Mouse (Mus musculus): Measurements from ENCODE around the gene Casz1.

Gene Casz1

GRCm38 (mm10) chr4:148816556-148816955 is 12.3 kb downstream of the Casz1 start:
- CTCF ChIA-PET: interaction anchor here in 2 of 4 experiments (0.8 to 0.9 kb wide), 2 partner anchors 84 to 112 kb away, joined by 3 to 4 read pairs; no protein-coding TSS in a partner anchor
- POLR2A ChIA-PET: interaction anchor here in 2 of 4 experiments (0.6 to 1.8 kb wide), 7 partner anchors 8 to 46 kb away, joined by 3 to 5 read pairs (median 3); no protein-coding TSS in a partner anchor

GRCm38 (mm10) chr4:148818161-148818560 is 13.9 kb downstream of the Casz1 start:
- POLR2A ChIA-PET: no interaction called here
- CTCF ChIA-PET: no interaction called here

GRCm38 (mm10) chr4:148820171-148820570 is 15.9 kb downstream of the Casz1 start:
- ChIA-PET POLR2A (interaction anchor here in 2 of 4 experiments (0.6 to 2.3 kb wide), 10 partner anchors 9 to 101 kb away, joined by 3 to 7 read pairs (median 3); no protein-coding TSS in a partner anchor), CTCF (interaction anchor here in 2 of 4 experiments (0.6 to 1.4 kb wide), 5 partner anchors 8 to 197 kb away, joined by 3 to 4 read pairs (median 3); no protein-coding TSS in a partner anchor)

GRCm38 (mm10) chr4:148823281-148823680 is 19.1 kb downstream of the Casz1 start:
- CTCF ChIA-PET: no interaction called here
- POLR2A ChIA-PET: interaction anchor here (0.6 to 1.6 kb wide), 5 partner anchors 11 to 173 kb away, joined by 3 to 7 read pairs (median 4); no protein-coding TSS in a partner anchor

- POLR2A ChIA-PET: interaction anchor here in 1 of 4 experiments (0.6 to 1.1 kb wide), 2 partner anchors 216 to 462 kb away, joined by 4 to 8 read pairs; no protein-coding TSS in a partner anchor
- CTCF ChIA-PET: no interaction called here
Measured at GRCm38 (mm10) chr4:148830350-148830749, 26.1 kb downstream of the Casz1 start.

GRCm38 (mm10) chr4:148833245-148833990 is 29.2 kb downstream of the Casz1 start:
- ChIA-PET CTCF (interaction anchor here in 1 of 4 experiments (0.5 kb wide), 1 partner anchor 26 kb away, joined by 6 read pairs; no protein-coding TSS in a partner anchor), POLR2A (no interaction called here)

GRCm38 (mm10) chr4:148836391-148836790 is 32.2 kb downstream of the Casz1 start:
- ChIA-PET POLR2A (interaction anchor here in 2 of 4 experiments (0.6 to 0.7 kb wide), 4 partner anchors 10 to 330 kb away, joined by 3 to 4 read pairs (median 3); partner anchors contain the start of gene Pgd (in 1 of the 2)), CTCF (no interaction called here)

- ChIA-PET CTCF (no interaction called here), POLR2A (interaction anchor here in 2 of 4 experiments (0.6 to 0.7 kb wide), 3 partner anchors 20 to 329 kb away, joined by 3 to 4 read pairs (median 3); partner anchors contain the start of gene Pgd (in 1 of the 2))
Measured at GRCm38 (mm10) chr4:148837046-148837445, 32.8 kb downstream of the Casz1 start.

- POLR2A ChIA-PET: interaction anchor here in 2 of 4 experiments (0.5 to 0.9 kb wide), 3 partner anchors 17 to 226 kb away, joined by 3 to 5 read pairs (median 4); no protein-coding TSS in a partner anchor
- CTCF ChIA-PET: no interaction called here
Measured at GRCm38 (mm10) chr4:148837644-148838043, 33.4 kb downstream of the Casz1 start.

GRCm38 (mm10) chr4:148842302-148842701 is 38.1 kb downstream of the Casz1 start:
- CTCF ChIA-PET: interaction anchor here in 2 of 4 experiments (0.6 to 1.4 kb wide), 3 partner anchors 10 to 31 kb away, joined by 3 to 8 read pairs (median 3); no protein-coding TSS in a partner anchor
- POLR2A ChIA-PET: interaction anchor here in 1 of 4 experiments (0.6 to 1.7 kb wide), 5 partner anchors 8 to 888 kb away, joined by 3 to 7 read pairs (median 3); no protein-coding TSS in a partner anchor

GRCm38 (mm10) chr4:148844921-148845320 is 40.7 kb downstream of the Casz1 start:
- POLR2A ChIA-PET: interaction anchor here in 1 of 4 experiments (1.0 kb wide), 1 partner anchor 29 kb away, joined by 3 read pairs; no protein-coding TSS in a partner anchor
- CTCF ChIA-PET: interaction anchor here in 2 of 4 experiments (0.6 to 0.7 kb wide), 2 partner anchors 33 to 63 kb away, joined by 4 to 19 read pairs; no protein-coding TSS in a partner anchor

- ChIA-PET CTCF (interaction anchor here in 1 of 4 experiments (0.6 to 0.7 kb wide), 2 partner anchors 88 to 999 kb away, joined by 3 to 4 read pairs; no protein-coding TSS in a partner anchor), POLR2A (interaction anchor here in 3 of 4 experiments (0.5 to 1.8 kb wide), 8 partner anchors 9 to 1366 kb away, joined by 3 to 4 read pairs (median 3); no protein-coding TSS in a partner anchor)
Measured at GRCm38 (mm10) chr4:148846203-148846602, 42.0 kb downstream of the Casz1 start.

- ChIA-PET CTCF (interaction anchor here in 1 of 4 experiments (0.6 to 0.7 kb wide), 2 partner anchors 88 to 999 kb away, joined by 3 to 4 read pairs; no protein-coding TSS in a partner anchor), POLR2A (interaction anchor here in 3 of 4 experiments (0.5 to 1.8 kb wide), 10 partner anchors 8 to 1366 kb away, joined by 3 to 4 read pairs (median 4); no protein-coding TSS in a partner anchor)
Measured at GRCm38 (mm10) chr4:148846724-148847123, 42.5 kb downstream of the Casz1 start.

- CTCF ChIA-PET: interaction anchor here in 1 of 4 experiments (0.8 kb wide), 1 partner anchor 41 kb away, joined by 3 read pairs; no protein-coding TSS in a partner anchor
- POLR2A ChIA-PET: interaction anchor here in 3 of 4 experiments (0.8 to 1.8 kb wide), 6 partner anchors 9 to 300 kb away, joined by 3 to 4 read pairs (median 4); no protein-coding TSS in a partner anchor
Measured at GRCm38 (mm10) chr4:148847636-148848035, 43.4 kb downstream of the Casz1 start.

GRCm38 (mm10) chr4:148849437-148849836 is 45.2 kb downstream of the Casz1 start:
- ChIA-PET POLR2A (interaction anchor here in 2 of 4 experiments (1.1 to 1.3 kb wide), 6 partner anchors 8 to 227 kb away, joined by 3 to 4 read pairs (median 3); no protein-coding TSS in a partner anchor), CTCF (interaction anchor here in 2 of 4 experiments (0.6 to 0.7 kb wide), 2 partner anchors 37 to 132 kb away, joined by 4 read pairs; no protein-coding TSS in a partner anchor)

- ChIA-PET CTCF (interaction anchor here in 1 of 4 experiments (1.3 kb wide), 1 partner anchor 10 kb away, joined by 3 read pairs; no protein-coding TSS in a partner anchor), POLR2A (interaction anchor here in 3 of 4 experiments (0.6 to 1.2 kb wide), 7 partner anchors 9 to 263 kb away, joined by 3 to 6 read pairs (median 4); no protein-coding TSS in a partner anchor)
Measured at GRCm38 (mm10) chr4:148853057-148853456, 48.8 kb downstream of the Casz1 start.

GRCm38 (mm10) chr4:148854093-148854492 is 49.9 kb downstream of the Casz1 start:
- ChIA-PET CTCF (interaction anchor here in 2 of 4 experiments (0.6 kb wide), 2 partner anchors 54 to 117 kb away, joined by 3 to 4 read pairs; no protein-coding TSS in a partner anchor), POLR2A (interaction anchor here in 1 of 4 experiments (0.6 to 1.4 kb wide), 6 partner anchors 8 to 208 kb away, joined by 3 to 4 read pairs (median 3); no protein-coding TSS in a partner anchor)

- CTCF ChIA-PET: interaction anchor here in 1 of 4 experiments (0.6 kb wide), 2 partner anchors 17 to 219 kb away, joined by 3 read pairs; no protein-coding TSS in a partner anchor
Measured at GRCm38 (mm10) chr4:148855527-148855926, 51.3 kb downstream of the Casz1 start.

More at GRCm38 (mm10) chr4:148855527-148855926, 51.3 kb downstream of the Casz1 start:
- POLR2A ChIA-PET: interaction anchor here in 3 of 4 experiments (0.6 to 3.8 kb wide), 10 partner anchors 9 to 56 kb away, joined by 3 to 15 read pairs (median 4); no protein-coding TSS in a partner anchor

Data from embryonic stem cell, embryonic (primary cell).